Mouse (Mus musculus) stomach, postnatal 0 days (tissue): ENCODE results near the gene Nr2c2ap.

Experiments
- CTCF ChIP-seq: IDR thresholded peaks from 2 replicates; pipeline ENCODE4 v1.5.1; 2016; ENCODE audit warnings: antibody characterized with exemption, low read depth, mild to moderate bottlenecking, moderate library complexity
- EP300 ChIP-seq: optimal IDR thresholded peaks from 2 replicates; pipeline ENCODE3; 2016; ENCODE audit warnings: antibody characterized with exemption

DNA sequence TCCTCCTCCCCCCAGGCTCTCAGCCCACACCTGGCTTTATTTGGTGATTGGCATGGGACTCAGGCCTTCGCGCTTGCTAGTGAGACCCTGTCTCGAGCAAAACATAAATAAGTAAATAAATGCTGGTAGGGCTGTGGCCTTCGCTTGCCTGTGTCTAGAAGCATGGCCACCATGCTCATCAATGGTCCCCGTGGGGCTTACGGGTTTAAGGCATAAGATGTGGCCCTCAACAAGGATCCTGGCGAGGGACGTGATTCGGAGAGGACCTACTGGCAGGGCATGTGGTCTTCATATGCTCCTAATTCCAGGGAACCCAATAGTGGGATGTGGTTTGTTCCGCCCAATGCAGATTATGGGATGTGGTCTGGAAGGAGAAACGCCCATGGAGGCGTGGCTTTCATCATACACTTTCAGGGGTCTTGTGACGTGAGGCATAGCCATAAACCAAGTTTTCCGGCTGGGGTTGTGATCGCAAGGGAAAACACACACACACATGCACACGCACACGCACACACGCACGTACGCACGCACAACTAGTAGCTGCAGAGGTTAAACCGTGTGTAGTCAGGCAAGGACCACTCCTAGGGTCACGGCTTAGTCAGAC lies 19.8 kb upstream of the Nr2c2ap start:
- TF ChIP-seq EP300 (no peak), CTCF (no peak)
